In genomic region chr3:54420189-54420928, GRCm38 (mm10) we compare ENCODE assay signal across 16 mouse cellular contexts. TPM values are rescaled to one million over a fixed set of nuclear protein-coding genes. Genes with fewer than 3 reads are reported as not detected.
A peak's percentile ranks its signal among the peaks of the same experiment; 100 is the strongest.
DNase-seq lines count a peak whose midpoint lies in the region; ATAC-seq and TF ChIP-seq lines count a peak whose summit lies in the region.
"Had no signal": no experiment of that assay in that cellular context is flagged by ENCODE, and none has a peak within 500 bp of the region (broad histone marks: within the 10 kb centered on the region; RNA-seq: fewer than 3 reads in every experiment).

No protein-coding gene starts in this region.

- H3K4me1 ChIP-seq in embryonic facial prominence, embryonic 12.5 days = peaks cover 17% of the 10 kb centered on the region
- no peaks in the 10 kb centered on the region; the same call in 1 of the 2 replicates for H3K4me1 ChIP-seq in kidney, adult 2 months (ENCODE audit: control insufficient read depth, insufficient read depth, low read length)
- H3K4me1 ChIP-seq in stomach, postnatal 0 days (replicated peaks; ENCODE audit: control insufficient read depth, insufficient read depth) = no peaks in the 10 kb centered on the region
- H3K4me1 ChIP-seq: forebrain, embryonic 13.5 days; neural tube, embryonic 13.5 days had no signal

- no peak overlapping the region for H3K4me3 ChIP-seq in embryonic facial prominence, embryonic 12.5 days
- no peak overlapping the region for H3K4me3 ChIP-seq in kidney, adult 2 months (ENCODE audit: insufficient read depth, low read depth, low read length)
- no peak overlapping the region for H3K4me3 ChIP-seq in stomach, postnatal 0 days (ENCODE audit: low read depth, low read length)
- H3K4me3 ChIP-seq: forebrain, embryonic 13.5 days; heart, adult 2 months; lung, embryonic 15.5 days; neural tube, embryonic 13.5 days had no signal

- peak; percentile 66 for ATAC-seq in Patski
- ATAC-seq in embryonic facial prominence, embryonic 12.5 days (ENCODE audit: insufficient number of reproducible peaks, insufficient read depth, low FRiP score, low TSS enrichment) = no peak
- ATAC-seq in stomach, postnatal 0 days (ENCODE audit: low FRiP score, low TSS enrichment) = no peak
- ATAC-seq: forebrain, embryonic 13.5 days; hindbrain, embryonic 16.5 days had no signal

- no peak overlapping the region for H3K9ac ChIP-seq in embryonic facial prominence, embryonic 12.5 days
- H3K9ac ChIP-seq in stomach, postnatal 0 days (ENCODE audit: low read length) = no peak overlapping the region
- H3K9ac ChIP-seq: forebrain, embryonic 13.5 days; lung, embryonic 15.5 days; neural tube, embryonic 13.5 days had no signal

- no peak for TF ChIP-seq POLR2A in kidney, adult 2 months (IDR thresholded peaks at IDR 0.05; ENCODE audit: low read depth, low read length)

- DNase-seq in Patski (ENCODE audit: low read depth, low spot score) = peak; percentile 61
- DNase-seq in kidney, adult 2 months = peak; percentile 84
- peak; percentile 4 to 18 for DNase-seq in kidney, postnatal 4 days
- no peak for DNase-seq in T-cell, adult 2 months (ENCODE audit: low spot score)
- DNase-seq in stomach, postnatal 0 days (ENCODE audit: low spot score) = no peak
- DNase-seq in ovary, postnatal 10 days (ENCODE audit: low spot score) = no peak
- DNase-seq: cerebellum, adult 18-20 months; heart, adult 2 months; layer of hippocampus, postnatal 36 days; right cerebral cortex, postnatal 14 days; thymus, adult 18-20 months had no signal

- no peak overlapping the region for H3K4me2 ChIP-seq in embryonic facial prominence, embryonic 12.5 days (replicated peaks)
- H3K4me2 ChIP-seq in stomach, postnatal 0 days (replicated peaks; ENCODE audit: low read depth) = no peak overlapping the region
- H3K4me2 ChIP-seq: forebrain, embryonic 13.5 days; lung, embryonic 15.5 days; neural tube, embryonic 13.5 days had no signal

- peak overlapping the region; percentile 75 for H3K27ac ChIP-seq in embryonic facial prominence, embryonic 12.5 days
- no peak overlapping the region for H3K27ac ChIP-seq in kidney, adult 2 months (ENCODE audit: insufficient read depth, low read depth, low read length)
- no peak overlapping the region for H3K27ac ChIP-seq in stomach, postnatal 0 days (replicated peaks)
- H3K27ac ChIP-seq: forebrain, embryonic 13.5 days; heart, adult 2 months; lung, embryonic 15.5 days; neural tube, embryonic 13.5 days had no signal

- H3K36me3 ChIP-seq in embryonic facial prominence, embryonic 12.5 days = no peaks in the 10 kb centered on the region
- H3K36me3 ChIP-seq in kidney, adult 2 months (ENCODE audit: control insufficient read depth, insufficient read depth, low read length) = no peaks in the 10 kb centered on the region
- H3K36me3 ChIP-seq in stomach, postnatal 0 days (ENCODE audit: control insufficient read depth, insufficient read depth, low read length) = no peaks in the 10 kb centered on the region
- H3K36me3 ChIP-seq: lung, embryonic 15.5 days; neural tube, embryonic 13.5 days had no signal

- no peaks in the 10 kb centered on the region for H3K27me3 ChIP-seq in Patski
- no peaks in the 10 kb centered on the region for H3K27me3 ChIP-seq in embryonic facial prominence, embryonic 12.5 days
- no peaks in the 10 kb centered on the region for H3K27me3 ChIP-seq in kidney, adult 2 months (replicated peaks; ENCODE audit: control insufficient read depth, insufficient read depth, low read length)
- no peaks in the 10 kb centered on the region for H3K27me3 ChIP-seq in stomach, postnatal 0 days (ENCODE audit: control insufficient read depth, insufficient read depth, low read length)
- H3K27me3 ChIP-seq: forebrain, embryonic 13.5 days; lung, embryonic 15.5 days; neural tube, embryonic 13.5 days had no signal

- no peak for TF ChIP-seq EP300 in stomach, postnatal 0 days (optimal IDR thresholded peaks at IDR 0.05)

- CTCF ChIA-PET in Patski (lab: Charles Lee) = interaction anchor here (1.0 to 1.6 kb wide), 6 partner anchors 8 to 44 kb away, joined by 3 read pairs; no protein-coding TSS in a partner anchor

- in situ Hi-C loops in Patski (cut with MboI; ENCODE audit: low pct_unique_long_range_greater_than_20kb) = loop anchor here (5.0 kb wide), 1 partner anchor 58 kb away; the partner anchor contains the start of gene Postn

- TF ChIP-seq CTCF in Patski (IDR thresholded peaks at IDR 0.05) = no peak
- TF ChIP-seq CTCF in kidney, adult 2 months (conservative IDR thresholded peaks at IDR 0.05; ENCODE audit: insufficient read depth, insufficient read length, low read depth, low read length) = no peak
- TF ChIP-seq CTCF in stomach, postnatal 0 days (IDR thresholded peaks at IDR 0.05; ENCODE audit: low read depth) = no peak

- POLR2A ChIA-PET in Patski (lab: Charles Lee) = no interaction called here

- H3K9me3 ChIP-seq in embryonic facial prominence, embryonic 12.5 days = no peaks in the 10 kb centered on the region
- H3K9me3 ChIP-seq in stomach, postnatal 0 days (ENCODE audit: control insufficient read depth, low read length) = no peaks in the 10 kb centered on the region
- H3K9me3 ChIP-seq: forebrain, embryonic 13.5 days; lung, embryonic 15.5 days; neural tube, embryonic 13.5 days had no signal

- WGBS in embryonic facial prominence, embryonic 12.5 days = 33% methylated on average over 10 of the region's 10 CpGs
- 48% methylated on average over 10 of the region's 10 CpGs for WGBS in kidney, adult 2 months
- 59% methylated on average over 10 of the region's 10 CpGs for WGBS in stomach, postnatal 0 days

RNA-seq across cellular contexts. Expression of gene Postn, which starts 59.5 kb away (rescaled TPM):
- polyA plus RNA-seq in Patski (2021) = 26.6 TPM
- 181 and 184 TPM in 2 replicates for polyA plus RNA-seq in embryonic facial prominence, embryonic 12.5 days (2016; fragmentation: Nextera tagmentation; extraction: Ambion mirVana)
- 3.5 and 5.1 TPM in 2 replicates for polyA plus RNA-seq in kidney, adult 2 months (2012; rRNA removed)
- polyA plus RNA-seq in stomach, postnatal 0 days (2015; fragmentation: Nextera tagmentation; extraction: Ambion mirVana) = 102 and 123 TPM in 2 replicates

Comparison
In these comparisons a context has a peak if more than half of its experiments do, and no peak if none do; other contexts are left out.
1. DNase-seq: peak in Patski (single experiment), kidney, adult 2 months (single experiment) and kidney, postnatal 4 days (2 of 2); none in T-cell, adult 2 months (single experiment), stomach, postnatal 0 days (single experiment) and ovary, postnatal 10 days (single experiment).